Mouse (Mus musculus) embryonic fibroblast, embryonic 13.5 days (primary cell): Measurements from ENCODE around the gene Gcnt2.

Experiments used
- CTCF ChIP-seq: IDR thresholded peaks from 2 replicates; pipeline ENCODE4 v1.5.1; 2011; ENCODE audit warnings: mild to moderate bottlenecking, control low read depth, low read length, moderate library complexity, borderline replicate concordance; ENCODE audit not compliant: insufficient read depth
- POLR2A ChIP-seq: IDR thresholded peaks from 2 replicates; pipeline ENCODE4 v1.6.1; 2011; ENCODE audit warnings: low read depth, mild to moderate bottlenecking, control low read depth, low read length, moderate library complexity

DNA sequence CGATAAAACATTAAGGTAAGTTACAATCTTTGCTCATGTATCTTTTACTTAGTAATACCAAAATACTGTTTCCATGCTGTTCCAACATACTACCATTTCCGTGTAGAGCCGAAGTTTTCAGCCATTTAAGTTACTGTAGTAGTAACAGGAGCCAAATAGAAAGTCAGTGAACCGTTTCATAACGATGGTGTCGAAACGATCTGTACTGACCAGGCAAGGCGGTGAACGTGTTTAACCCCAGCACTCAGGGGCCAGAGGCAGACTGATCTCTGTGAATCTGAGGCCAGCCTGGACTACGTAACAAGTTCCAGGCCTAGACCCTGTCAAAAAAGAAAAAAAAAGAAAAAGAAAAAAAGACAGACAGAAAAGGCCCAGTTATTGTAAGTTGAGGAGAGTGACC is 148.7 kb downstream of the Gcnt2 start:
- TF ChIP-seq POLR2A (no peak), CTCF (no peak)
